Mouse (Mus musculus): ENCODE measurements at regions not wholly inside any gene's neighbourhood (a gene's known extent, or its start where the extent isn't known, plus 50 kb on each side); places are given as distances from the start of the nearest gene placed in this dataset.

DNA sequence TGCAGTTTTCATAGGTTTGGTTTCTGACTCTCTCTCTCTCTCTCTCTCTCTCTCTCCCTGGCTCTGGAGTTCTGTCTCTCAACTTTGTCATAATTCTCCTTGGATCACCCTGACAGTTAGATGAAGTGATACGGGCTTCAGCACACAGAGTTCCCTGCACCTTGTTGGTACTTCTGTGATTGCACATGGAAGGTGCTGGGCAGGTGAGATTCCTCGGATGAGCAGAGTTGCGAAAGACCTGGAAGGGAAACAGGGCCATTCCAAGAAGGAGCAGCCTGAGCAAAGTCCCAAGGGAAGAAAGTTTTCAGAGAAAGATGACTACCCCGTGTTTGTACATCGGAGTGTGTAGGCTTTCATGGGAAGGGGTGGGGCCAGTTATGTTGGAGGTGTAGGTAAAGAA lies 91.8 kb upstream of the Bcl6 start:
- WGBS, result 95% methylated on average over 5 of the region's 5 CpGs
- Histone ChIP-seq H3K9me3 (replicated peaks) (no peaks in the 10 kb centered on the region), H3K4me1 (no peaks in the 10 kb centered on the region), H3K27me3 (replicated peaks) (no peaks in the 10 kb centered on the region), H3K4me3 (replicated peaks) (no peak overlapping the region), H3K36me3 (no peaks in the 10 kb centered on the region), H3K9ac (replicated peaks) (no peak overlapping the region), H3K4me2 (no peak overlapping the region), H3K27ac (replicated peaks) (no peak overlapping the region)
- ATAC-seq (ENCODE audit: low FRiP score), result no peak

DNA sequence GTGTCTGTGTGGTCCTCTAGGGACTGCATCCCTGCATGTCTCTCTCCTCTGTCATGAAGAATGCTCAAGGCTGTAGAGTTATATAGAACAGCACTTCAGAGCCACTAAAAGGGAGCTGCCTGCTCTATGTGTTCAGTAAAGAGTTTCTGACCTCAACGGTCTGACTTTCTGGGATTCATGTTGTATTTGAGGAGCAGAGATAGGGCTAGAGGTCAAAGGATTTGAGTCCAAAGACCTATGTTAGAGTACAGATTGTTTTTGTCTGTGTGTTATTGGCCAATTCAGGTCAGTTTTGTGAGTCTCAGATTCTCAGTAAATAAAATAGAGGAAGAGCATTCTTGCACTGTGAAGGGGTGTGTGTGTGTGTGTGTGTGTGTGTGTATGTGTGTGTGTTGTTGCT lies 90.0 kb upstream of the Bcl6 start:
- 92% methylated on average over 1 of the region's 1 CpGs for WGBS
- Histone ChIP-seq H3K4me1 (no peaks in the 10 kb centered on the region), H3K4me3 (replicated peaks) (no peak overlapping the region), H3K36me3 (no peaks in the 10 kb centered on the region), H3K27me3 (replicated peaks) (no peaks in the 10 kb centered on the region), H3K27ac (replicated peaks) (no peak overlapping the region), H3K9ac (replicated peaks) (no peak overlapping the region), H3K9me3 (replicated peaks) (no peaks in the 10 kb centered on the region), H3K4me2 (no peak overlapping the region)
- no peak for ATAC-seq (ENCODE audit: low FRiP score)

DNA sequence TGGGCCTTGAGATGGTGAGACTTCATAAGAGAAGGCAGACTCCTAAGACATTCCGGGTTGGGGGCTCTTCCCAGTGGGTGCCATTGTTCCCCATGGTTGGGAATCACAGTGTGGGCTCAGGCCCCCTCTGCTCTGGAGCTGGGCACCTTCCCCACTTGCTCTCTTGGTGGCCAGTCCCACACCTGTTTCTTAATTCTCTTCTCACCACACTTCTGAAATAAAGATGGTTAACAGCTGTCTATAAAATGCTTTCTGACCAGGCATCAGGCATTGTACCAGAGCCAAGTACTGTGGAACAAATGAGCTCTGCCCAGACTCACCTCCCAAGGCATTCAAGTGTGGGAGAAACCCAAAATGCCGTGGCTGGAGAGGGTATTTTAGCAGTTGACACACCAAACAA lies 88.8 kb upstream of the Bcl6 start:
- H3K27me3 ChIP-seq (replicated peaks), result no peaks in the 10 kb centered on the region
- no peak overlapping the region for H3K27ac ChIP-seq (replicated peaks)
- H3K4me1 ChIP-seq, result no peaks in the 10 kb centered on the region
- H3K36me3 ChIP-seq, result no peaks in the 10 kb centered on the region
- no peak overlapping the region for H3K4me2 ChIP-seq
- no peak overlapping the region for H3K4me3 ChIP-seq (replicated peaks)
- 73% methylated on average over 2 of the region's 2 CpGs for WGBS
- no peak overlapping the region for H3K9ac ChIP-seq (replicated peaks)
- no peaks in the 10 kb centered on the region for H3K9me3 ChIP-seq (replicated peaks)
- no peak for ATAC-seq (ENCODE audit: low FRiP score)

DNA sequence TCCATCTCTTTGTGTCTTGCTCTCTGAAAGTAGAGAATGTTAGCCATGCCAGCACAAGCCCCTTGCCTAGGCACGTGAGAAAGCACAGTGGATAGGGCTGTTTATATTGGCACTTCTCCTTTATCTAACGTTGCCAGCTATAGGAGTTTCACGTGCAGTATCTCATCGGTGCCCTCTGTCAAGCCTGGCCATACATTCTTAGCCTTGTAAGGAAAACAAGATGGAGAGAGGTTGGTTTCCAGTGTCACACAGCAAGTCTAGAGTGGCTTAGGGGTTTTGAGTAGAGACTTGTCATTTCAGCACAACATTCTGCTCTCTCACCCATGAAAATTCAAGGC lies 88.1 kb upstream of the Bcl6 start:
- H3K4me2 ChIP-seq, result no peak overlapping the region
- H3K27me3 ChIP-seq (replicated peaks), result no peaks in the 10 kb centered on the region
- H3K4me1 ChIP-seq, result no peaks in the 10 kb centered on the region
- 91% methylated on average over 4 of the region's 4 CpGs for WGBS
- no peak for ATAC-seq (ENCODE audit: low FRiP score)
- H3K4me3 ChIP-seq (replicated peaks), result no peak overlapping the region
- no peak overlapping the region for H3K9ac ChIP-seq (replicated peaks)
- H3K27ac ChIP-seq (replicated peaks), result no peak overlapping the region
- H3K36me3 ChIP-seq, result no peaks in the 10 kb centered on the region
- H3K9me3 ChIP-seq (replicated peaks), result no peaks in the 10 kb centered on the region

DNA sequence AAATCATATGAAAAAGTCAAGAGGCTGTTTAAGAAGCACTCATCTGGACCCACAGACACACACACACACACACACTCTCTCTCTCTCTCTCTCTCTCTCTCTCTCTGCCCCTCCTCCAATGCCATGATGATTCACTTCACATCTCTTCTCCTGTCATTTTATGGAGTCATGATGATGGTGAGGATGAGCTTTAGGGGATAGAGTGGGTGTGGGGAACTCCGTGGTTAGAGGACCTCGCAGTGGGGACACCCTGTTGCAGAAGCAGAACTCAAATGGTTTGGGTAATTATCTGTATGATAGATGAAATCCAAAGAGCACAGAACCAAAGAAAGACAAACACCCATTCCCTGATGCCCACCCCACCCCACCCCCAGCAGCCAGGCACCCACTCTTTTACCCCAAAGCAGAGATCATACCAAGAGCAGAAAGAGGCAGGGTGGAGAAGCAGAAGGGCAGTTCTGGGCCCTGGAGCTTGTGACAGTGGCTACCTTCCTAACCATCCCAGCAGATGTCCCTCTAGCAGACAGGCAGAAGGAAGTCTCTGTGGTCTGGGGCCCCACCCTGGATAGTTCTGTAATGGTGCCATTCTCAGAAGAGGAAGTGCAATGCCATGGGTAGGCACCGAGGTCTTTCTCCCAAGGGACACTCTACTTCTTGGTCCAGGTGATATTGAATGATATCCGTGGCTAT lies 87.6 kb upstream of the Bcl6 start:
- no peak overlapping the region for H3K4me2 ChIP-seq
- 94% methylated on average over 4 of the region's 4 CpGs for WGBS
- no peak overlapping the region for H3K9ac ChIP-seq (replicated peaks)
- H3K27ac ChIP-seq (replicated peaks), result no peak overlapping the region
- H3K4me3 ChIP-seq (replicated peaks), result no peak overlapping the region
- no peaks in the 10 kb centered on the region for H3K36me3 ChIP-seq
- no peak for ATAC-seq (ENCODE audit: low FRiP score)
- H3K9me3 ChIP-seq (replicated peaks), result no peaks in the 10 kb centered on the region
- no peaks in the 10 kb centered on the region for H3K27me3 ChIP-seq (replicated peaks)
- no peaks in the 10 kb centered on the region for H3K4me1 ChIP-seq

DNA sequence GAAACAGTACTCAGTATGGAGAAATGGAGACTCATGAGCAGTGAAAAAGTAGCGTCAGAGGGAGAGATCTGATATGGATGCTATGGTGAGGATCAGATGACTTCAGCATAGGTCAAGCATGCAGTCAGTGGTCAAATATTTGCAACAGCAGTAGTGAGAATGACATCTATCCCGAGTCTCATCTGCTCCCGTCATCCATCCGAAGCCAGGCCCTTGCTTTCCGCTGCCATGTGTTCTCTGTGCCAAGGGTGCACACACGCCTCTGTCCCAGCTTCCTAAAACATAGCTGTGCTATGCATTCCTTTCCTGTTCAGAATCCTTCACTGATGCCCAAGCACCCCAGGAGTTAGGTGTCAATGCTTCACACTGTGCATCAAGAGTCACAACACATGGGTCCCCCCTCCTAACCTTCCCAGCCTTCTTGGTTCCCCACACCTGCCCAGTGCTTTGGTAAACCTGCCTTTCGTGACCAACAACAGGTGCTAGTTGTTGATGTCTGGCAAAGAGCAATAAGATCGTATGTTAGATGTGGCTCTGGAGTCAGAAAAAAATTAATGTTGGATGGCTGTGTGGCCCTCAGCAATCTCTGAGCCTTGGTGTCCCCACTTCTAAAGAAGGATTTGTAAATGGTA lies 85.1 kb upstream of the Bcl6 start:
- H3K4me3 ChIP-seq (replicated peaks), result no peak overlapping the region
- no peak overlapping the region for H3K27ac ChIP-seq (replicated peaks)
- ATAC-seq (ENCODE audit: low FRiP score), result no peak
- WGBS, result 97% methylated on average over 8 of the region's 8 CpGs
- no peak overlapping the region for H3K4me2 ChIP-seq
- no peaks in the 10 kb centered on the region for H3K4me1 ChIP-seq
- H3K27me3 ChIP-seq (replicated peaks), result no peaks in the 10 kb centered on the region
- no peaks in the 10 kb centered on the region for H3K9me3 ChIP-seq (replicated peaks)
- no peak overlapping the region for H3K9ac ChIP-seq (replicated peaks)
- H3K36me3 ChIP-seq, result no peaks in the 10 kb centered on the region

DNA sequence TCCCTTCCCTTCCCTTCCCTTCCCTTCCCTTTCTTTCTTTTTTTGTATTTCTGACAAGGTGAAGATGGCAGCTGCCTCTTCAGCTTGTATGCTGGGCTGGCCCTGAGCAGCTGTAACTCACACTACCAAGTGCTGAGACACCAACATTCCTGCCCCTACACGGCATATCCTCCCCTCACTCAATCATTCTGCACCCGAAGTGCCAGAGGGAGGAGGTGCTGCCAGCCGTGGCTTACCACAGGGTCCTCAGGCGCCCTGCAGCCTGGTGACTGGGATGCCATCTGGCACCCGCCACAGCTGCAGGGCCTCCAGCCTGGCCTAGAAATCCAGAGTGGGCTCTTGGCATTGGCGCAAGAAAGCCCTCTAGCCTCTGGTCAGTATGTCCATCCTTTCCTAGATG lies 84.4 kb upstream of the Bcl6 start:
- no peak for ATAC-seq (ENCODE audit: low FRiP score)
- WGBS, result 77% methylated on average over 6 of the region's 6 CpGs
- H3K27me3 ChIP-seq (replicated peaks), result no peaks in the 10 kb centered on the region
- no peaks in the 10 kb centered on the region for H3K9me3 ChIP-seq (replicated peaks)
- H3K9ac ChIP-seq (replicated peaks), result no peak overlapping the region
- no peak overlapping the region for H3K4me2 ChIP-seq
- H3K27ac ChIP-seq (replicated peaks), result no peak overlapping the region
- no peaks in the 10 kb centered on the region; the same call in 1 of the 2 replicates for H3K4me1 ChIP-seq
- no peak overlapping the region for H3K4me3 ChIP-seq (replicated peaks)
- H3K36me3 ChIP-seq, result no peaks in the 10 kb centered on the region

DNA sequence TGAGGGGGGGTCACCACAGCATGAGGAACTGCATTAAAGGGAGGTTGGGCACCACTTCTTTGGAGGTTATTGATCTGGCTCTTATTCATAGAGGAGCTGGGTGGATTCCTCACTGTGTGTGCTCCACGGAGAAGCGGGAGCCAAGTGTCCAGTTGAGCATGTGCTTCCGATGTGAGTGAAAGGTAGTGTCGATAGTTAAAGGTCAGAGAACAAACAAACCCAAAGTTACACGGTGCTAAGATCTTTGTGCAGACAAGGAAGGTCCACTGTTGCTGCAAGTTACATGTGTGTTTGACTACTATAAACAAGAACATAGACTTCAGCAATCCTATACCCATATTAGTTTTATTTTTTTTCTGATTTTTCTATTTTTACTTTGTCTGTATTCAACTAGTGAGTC lies 80.8 kb upstream of the Bcl6 start:
- Histone ChIP-seq H3K4me2 (no peak overlapping the region), H3K27ac (replicated peaks) (no peak overlapping the region), H3K9me3 (replicated peaks) (no peaks in the 10 kb centered on the region), H3K4me1 (no peaks in the 10 kb centered on the region; the same call in 1 of the 2 replicates), H3K36me3 (no peaks in the 10 kb centered on the region), H3K4me3 (replicated peaks) (no peak overlapping the region), H3K9ac (replicated peaks) (no peak overlapping the region), H3K27me3 (replicated peaks) (no peaks in the 10 kb centered on the region)
- WGBS, result 91% methylated on average over 5 of the region's 5 CpGs
- no peak for ATAC-seq (ENCODE audit: low FRiP score)

DNA sequence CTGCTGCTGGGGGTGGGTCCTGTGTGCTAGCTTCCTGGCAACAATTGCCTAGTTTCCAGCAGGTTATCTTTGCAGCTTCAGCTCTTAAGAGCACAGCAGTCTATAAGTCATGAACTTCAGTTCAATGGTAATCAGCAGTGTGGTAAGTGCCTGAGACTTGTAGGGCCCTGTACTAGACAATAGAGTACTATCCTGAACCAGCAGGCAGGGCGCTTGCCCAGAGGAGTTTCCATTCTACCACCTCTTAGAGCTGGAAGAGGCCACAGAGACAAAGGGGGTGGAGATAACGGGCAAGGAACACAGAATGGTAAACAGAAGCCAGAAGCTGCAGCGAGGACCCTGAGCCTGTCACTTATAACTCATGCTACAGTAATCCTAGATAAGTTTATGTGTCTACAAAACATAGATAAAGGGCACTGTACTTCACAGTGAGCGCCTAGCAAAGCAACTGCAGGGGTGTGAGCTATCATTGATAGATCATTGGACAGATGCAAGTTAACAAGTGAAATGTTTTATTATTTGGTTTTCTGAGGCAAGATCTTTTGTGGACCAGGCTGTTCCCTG lies 79.7 kb upstream of the Bcl6 start:
- no peaks in the 10 kb centered on the region for H3K36me3 ChIP-seq
- H3K27me3 ChIP-seq (replicated peaks), result no peaks in the 10 kb centered on the region
- H3K4me3 ChIP-seq (replicated peaks), result no peak overlapping the region
- H3K9me3 ChIP-seq (replicated peaks), result no peaks in the 10 kb centered on the region
- H3K9ac ChIP-seq (replicated peaks), result no peak overlapping the region
- H3K27ac ChIP-seq (replicated peaks), result no peak overlapping the region
- ATAC-seq (ENCODE audit: low FRiP score), result no peak
- no peaks in the 10 kb centered on the region; the same call in 1 of the 2 replicates for H3K4me1 ChIP-seq
- no peak overlapping the region for H3K4me2 ChIP-seq
- WGBS, result 38% methylated on average over 4 of the region's 4 CpGs

DNA sequence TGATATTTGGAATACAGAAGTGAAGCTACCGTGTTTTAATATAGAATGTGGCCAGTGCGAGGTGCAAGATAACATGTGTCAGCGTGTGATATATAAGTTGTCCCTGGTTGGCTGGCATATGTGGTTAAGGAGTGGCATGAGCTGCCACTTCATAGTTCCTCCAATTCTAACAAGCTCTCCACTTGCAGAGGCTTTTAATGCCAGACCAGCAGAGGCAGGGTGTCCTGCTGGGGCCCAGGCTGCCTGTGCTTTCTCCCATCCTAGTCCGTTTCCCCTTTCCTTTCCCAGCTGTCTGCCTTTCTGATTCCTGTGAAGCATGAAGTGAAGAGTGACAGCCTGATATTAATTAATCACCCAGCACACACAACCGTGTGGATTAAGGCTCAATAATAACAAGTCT lies 73.7 kb upstream of the Bcl6 start:
- 80% methylated on average over 5 of the region's 5 CpGs for WGBS
- H3K4me3 ChIP-seq (replicated peaks), result no peak overlapping the region
- no peak for ATAC-seq (ENCODE audit: low FRiP score)

DNA sequence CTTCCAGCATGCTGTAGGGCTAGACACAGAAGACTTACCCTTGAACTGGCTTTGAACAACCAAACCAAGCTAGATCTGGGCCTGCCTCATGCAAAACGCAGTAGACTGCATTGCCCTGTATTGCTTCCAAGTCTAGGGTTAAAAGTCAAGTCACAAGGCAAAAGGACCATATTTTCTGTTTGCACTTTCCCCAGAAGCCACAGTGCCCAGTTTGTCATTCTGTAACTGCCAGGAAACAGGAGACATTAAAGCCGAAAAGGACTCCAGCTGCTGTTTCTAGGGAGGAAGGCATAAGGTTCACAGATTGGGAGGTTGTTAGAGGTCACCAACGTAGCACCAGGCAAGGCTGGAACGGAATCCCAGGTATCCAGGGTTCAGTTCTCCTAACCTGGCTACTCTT lies 72.8 kb upstream of the Bcl6 start:
- H3K9ac ChIP-seq (replicated peaks), result no peak overlapping the region
- WGBS, result 79% methylated on average over 4 of the region's 4 CpGs
- H3K27me3 ChIP-seq (replicated peaks), result no peaks in the 10 kb centered on the region
- no peaks in the 10 kb centered on the region for H3K36me3 ChIP-seq
- H3K4me2 ChIP-seq, result no peak overlapping the region
- no peaks in the 10 kb centered on the region for H3K9me3 ChIP-seq (replicated peaks)
- no peak overlapping the region for H3K4me3 ChIP-seq (replicated peaks)
- ATAC-seq (ENCODE audit: low FRiP score), result no peak
- no peaks in the 10 kb centered on the region for H3K4me1 ChIP-seq
- H3K27ac ChIP-seq (replicated peaks), result no peak overlapping the region

More for the DNA sequence above, 73.7 kb upstream of the Bcl6 start:
- Histone ChIP-seq H3K4me1 (no peaks in the 10 kb centered on the region), H3K36me3 (no peaks in the 10 kb centered on the region), H3K9me3 (replicated peaks) (no peaks in the 10 kb centered on the region), H3K27me3 (replicated peaks) (no peaks in the 10 kb centered on the region), H3K4me2 (no peak overlapping the region), H3K27ac (replicated peaks) (no peak overlapping the region), H3K9ac (replicated peaks) (no peak overlapping the region)

DNA sequence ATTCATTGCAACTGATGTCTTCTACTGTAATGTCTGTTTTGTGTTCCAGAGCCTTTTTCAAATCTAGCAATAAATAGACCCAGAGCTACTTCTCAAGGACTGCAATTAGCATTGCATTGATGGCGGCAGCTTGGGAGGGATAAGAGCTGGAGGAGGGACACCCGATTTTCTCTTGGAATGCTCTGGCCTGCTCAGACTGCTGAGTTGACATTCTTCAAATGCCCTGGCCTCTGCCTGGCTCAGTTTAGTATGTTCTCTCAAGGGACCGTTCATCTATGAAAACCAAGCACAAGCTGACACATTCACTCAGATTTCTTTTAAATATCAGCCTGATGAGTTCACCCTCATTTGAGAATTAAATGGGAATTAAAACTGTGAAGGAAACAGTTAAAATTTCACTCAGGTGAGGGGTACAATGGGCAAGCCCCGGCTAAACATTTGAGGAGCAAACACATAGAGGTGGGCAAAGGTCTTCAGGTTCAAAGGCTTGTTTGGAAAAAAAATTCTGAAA lies 70.5 kb upstream of the Bcl6 start:
- no peak overlapping the region for H3K4me3 ChIP-seq (replicated peaks)

More for the DNA sequence above, 70.5 kb upstream of the Bcl6 start:
- Histone ChIP-seq H3K9ac (replicated peaks) (no peak overlapping the region), H3K9me3 (replicated peaks) (no peaks in the 10 kb centered on the region), H3K36me3 (no peaks in the 10 kb centered on the region), H3K27ac (replicated peaks) (no peak overlapping the region), H3K27me3 (replicated peaks) (no peaks in the 10 kb centered on the region), H3K4me1 (no peaks in the 10 kb centered on the region), H3K4me2 (no peak overlapping the region)
- WGBS, result 76% methylated on average over 4 of the region's 4 CpGs
- ATAC-seq (ENCODE audit: low FRiP score), result no peak
